Mouse (Mus musculus) testis, postnatal 10 days (tissue): ENCODE data around the gene Adgrb3.

Experiments used
- DNase-seq: peaks from one replicate; pipeline ENCODE4 v3.0.0; 2021; ENCODE audit warnings: low spot score

The Adgrb3 gene

DNA sequence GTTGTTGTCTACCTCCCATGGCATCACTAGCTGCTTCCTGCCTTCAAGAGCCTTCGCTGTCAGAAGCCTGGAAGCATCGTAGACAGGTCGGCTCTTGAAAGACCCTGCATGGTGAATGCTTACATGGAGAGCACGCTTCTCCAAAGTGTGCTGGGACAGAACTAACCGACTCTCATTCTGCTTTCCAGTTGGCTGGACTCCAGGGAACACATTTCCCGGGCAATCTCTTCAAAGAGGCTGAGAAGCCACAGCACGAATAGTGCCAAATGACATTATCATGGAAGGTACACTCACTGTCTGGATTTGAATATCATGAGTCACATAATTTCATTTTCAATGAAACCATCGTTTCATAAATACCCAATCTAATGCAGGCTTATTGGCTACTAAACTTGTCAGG lies 548.0 kb downstream of the Adgrb3 start:
- no peak for DNase-seq

DNA sequence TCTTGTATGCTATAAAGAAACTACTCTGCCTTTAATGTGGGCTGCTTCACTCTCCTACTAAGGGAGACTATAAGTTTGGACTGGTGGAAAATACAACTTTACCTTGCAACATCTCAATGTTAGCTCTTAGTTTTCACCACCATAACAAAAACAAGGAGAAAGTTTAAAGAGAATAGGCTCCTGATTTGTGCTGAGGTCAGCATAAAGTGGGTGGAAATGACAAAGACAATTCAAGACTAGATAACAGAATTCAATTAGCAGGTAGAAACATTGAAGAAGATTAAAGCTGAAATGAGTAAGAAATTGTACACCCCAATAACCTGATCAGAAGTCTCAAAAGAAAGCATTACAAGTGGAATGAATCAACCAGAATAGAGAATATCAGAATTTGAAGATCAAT lies 578.9 kb downstream of the Adgrb3 start:
- no peak for DNase-seq

DNA sequence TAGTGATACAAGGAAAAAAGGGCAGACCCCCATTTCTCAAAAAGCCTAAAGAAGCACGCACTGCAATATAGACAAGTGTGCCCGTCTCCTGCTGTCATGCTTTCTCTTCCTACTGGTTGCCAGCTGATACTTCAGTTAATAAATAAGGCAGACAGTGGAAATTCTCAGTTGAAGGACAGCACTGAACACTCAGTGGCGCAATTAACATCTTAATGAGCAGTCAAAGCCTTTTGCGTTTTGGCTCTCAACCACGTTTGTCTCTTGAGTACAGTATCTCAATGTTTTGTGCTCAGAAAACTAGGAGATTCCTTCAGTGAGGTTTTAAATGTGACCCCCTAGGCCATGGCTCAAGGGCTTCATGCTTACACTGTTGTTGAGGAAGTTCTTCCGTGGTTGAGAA lies 587.1 kb downstream of the Adgrb3 start:
- DNase-seq, result no peak

DNA sequence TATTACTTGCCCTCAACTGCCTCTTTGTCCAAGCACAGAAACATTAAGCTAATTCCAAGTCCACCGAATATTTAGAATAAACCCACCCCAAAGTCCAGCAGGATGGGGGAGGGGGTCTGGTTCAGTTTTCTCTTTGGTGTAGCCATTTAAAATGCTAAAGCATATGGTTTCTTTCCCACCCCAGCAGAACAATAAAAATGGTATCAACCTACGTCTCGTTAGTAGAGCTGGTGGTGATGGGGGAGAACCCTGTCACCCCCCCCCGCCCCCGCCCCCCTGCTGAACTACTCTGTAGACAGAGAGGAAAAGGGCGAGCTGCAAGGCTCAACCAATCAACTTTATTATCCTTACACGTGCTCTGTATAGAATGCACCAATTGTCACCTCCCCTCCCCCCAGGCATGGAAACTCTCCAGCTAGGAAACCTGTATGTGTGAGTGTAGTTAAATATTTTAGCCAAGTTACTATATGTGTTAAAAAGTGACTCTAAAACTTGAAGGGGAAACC lies 600.2 kb downstream of the Adgrb3 start:
- no peak for DNase-seq

DNA sequence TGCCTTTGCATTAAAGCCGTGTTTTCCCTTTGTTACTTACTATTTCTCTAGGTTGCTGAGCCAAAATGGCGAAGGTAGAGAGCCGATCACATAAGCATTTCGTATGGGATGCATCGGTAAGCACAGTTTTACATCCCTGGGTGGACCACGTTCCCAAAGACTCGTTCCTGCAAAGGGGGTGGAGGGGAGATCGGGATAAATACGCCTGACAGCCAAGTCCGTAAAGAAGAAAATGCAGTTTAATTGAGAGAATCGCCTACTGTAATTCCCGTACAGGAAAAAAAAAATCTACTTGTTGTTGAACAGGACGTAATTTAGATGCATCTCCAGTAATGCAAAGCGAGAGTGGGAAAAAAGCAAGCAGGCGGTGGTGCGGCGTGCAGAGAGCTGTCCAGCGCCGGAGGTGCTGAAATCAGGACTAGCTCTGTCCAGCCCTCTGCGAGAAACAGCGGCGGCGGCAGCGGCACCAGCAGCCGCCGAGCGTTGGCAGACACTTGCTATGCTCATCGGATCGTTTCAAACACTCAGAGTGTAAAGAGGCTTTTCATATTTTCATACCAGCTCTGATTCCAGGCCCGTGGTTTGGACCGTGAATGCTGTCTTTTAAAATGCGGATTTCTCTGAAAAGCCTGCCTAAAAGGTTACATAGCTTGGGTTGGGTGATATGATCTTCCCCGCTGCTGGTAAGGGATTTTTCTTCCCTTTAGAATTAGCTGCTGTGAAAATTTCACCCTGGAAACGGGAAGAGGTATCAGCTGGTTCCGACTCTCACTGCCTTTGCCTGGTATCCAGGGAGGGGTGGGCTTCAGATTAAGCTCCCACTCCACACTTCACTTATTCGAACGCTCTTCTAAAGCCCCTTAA lies 600.9 kb downstream of the Adgrb3 start:
- DNase-seq, result peak; percentile 89

DNA sequence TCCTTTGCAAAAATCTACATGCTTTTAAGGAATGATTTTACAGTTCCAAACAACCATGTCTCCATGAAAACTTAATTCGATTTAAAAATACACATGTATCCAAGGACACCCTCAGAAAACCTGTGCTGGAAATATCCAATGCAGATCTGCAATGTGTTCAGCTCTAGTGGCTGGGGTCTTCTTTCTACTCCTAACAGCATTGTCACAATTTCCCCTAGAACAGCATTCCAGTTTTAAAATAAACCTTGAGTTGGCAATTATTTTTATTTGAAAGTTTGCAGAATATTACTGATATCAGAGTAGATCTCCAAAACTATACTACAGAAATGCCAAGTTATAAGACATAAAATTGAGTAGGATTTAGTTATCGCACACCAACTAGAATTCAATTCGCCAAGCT lies 601.6 kb downstream of the Adgrb3 start:
- no peak for DNase-seq

DNA sequence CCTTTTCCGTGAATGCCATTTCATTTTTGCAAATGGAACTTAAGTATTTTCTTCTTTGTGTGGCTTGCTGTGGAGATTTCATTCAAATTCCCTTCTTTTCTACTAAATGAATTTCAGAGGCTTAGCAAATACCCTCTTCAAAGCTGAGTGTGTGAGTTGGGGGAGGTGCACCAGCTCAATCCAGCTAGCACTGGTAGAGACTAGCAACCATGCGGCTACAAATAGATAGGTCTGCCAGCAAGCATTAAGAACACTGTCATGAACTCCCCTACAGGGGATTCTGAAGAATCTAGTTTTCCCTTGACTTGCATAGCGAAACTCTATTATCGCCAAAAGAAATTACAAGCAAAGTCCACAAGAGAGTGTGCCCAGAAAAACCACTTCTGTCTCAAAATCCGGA lies 624.9 kb downstream of the Adgrb3 start:
- DNase-seq, result no peak

DNA sequence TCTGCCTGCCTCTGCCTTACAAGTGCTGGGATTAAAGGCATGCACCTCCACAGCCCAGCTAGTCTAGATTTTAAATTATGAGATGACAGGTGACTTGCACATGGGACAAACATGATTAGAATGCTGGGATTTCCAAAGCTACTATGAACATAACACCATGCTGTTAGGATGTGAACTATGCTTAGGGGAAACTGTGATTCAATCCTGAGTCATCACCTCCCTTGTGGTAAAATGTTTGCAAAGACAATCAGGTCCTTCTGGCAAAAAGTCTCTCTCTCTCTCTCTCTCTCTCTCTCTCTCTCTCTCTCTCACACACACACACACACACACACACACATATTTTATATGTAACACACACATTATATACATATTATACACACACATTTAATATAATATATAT lies 630.1 kb downstream of the Adgrb3 start:
- no peak for DNase-seq

DNA sequence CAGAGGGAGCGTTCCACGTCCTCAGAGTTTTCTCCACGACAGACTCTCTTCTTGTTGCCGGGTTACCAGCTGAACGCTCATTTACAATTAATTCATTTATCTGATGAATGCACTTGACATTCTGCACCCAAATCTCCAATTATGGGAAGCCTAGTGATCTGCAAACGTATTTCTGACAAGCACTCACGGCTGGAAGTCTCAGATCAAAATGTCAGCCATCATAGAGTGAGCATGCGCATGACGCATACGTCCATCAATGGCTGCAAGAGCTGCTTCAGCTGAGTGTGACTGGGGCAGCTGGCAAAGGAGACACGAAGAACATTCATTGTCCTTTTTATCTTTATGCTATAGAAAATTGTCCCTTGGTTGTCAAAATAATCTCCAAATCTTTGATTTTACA lies 637.5 kb downstream of the Adgrb3 start:
- DNase-seq, result no peak

DNA sequence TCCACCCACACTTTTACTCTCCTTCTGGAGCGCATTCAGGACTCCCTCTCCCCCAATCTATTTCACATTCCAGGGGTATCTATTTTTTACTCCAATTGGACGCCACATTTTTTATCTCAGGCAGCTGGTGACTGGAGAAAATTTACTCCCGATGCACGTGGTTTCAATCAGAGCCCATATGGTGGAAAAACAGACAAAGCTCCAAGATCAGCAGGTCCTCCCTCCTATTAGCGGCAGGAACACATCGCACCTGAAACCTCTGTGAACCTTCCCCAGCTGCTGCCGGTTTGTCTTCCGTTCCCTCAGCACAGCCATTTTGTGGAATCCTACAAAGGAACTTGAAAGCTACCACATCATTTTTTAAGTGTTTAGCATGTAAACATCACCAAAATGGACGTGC lies 640.2 kb downstream of the Adgrb3 start:
- no peak for DNase-seq

DNA sequence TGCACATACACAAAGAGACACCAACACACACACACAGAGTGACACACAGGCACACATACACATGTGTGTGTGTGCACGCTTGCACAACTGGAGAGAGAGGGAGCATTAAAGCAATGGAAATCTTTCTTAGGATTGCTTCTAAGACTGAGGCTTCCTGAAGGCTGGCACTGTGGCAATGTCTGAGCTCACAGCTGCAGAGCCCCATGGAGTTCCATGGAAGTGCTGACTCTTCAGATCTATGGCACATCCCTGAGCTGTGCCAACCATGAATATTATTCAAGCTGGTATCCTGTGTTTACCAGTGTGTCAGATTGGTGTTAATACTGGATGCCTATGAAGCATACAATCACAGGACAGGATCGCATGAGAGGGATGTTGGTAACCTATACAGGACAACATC lies 643.6 kb downstream of the Adgrb3 start:
- no peak for DNase-seq

DNA sequence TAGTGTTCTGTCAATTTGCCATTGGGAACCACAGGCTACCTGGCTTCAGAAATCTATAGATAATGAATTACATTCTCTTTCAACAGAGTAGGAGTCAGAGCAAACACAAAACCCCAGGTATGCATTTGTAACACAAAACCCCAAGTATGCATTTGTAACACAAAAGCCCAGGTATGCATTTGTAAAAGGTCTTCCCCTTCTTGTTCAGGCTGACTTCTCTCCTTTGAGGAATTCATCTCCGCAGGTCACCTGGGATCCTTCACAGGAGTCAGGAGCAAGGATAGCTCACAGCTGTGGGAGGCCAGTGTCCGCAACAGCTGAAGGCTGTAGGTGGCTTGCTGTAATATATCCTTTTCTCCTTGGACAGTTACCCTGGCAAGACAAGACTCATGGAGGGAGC lies 647.6 kb downstream of the Adgrb3 start:
- DNase-seq, result no peak

DNA sequence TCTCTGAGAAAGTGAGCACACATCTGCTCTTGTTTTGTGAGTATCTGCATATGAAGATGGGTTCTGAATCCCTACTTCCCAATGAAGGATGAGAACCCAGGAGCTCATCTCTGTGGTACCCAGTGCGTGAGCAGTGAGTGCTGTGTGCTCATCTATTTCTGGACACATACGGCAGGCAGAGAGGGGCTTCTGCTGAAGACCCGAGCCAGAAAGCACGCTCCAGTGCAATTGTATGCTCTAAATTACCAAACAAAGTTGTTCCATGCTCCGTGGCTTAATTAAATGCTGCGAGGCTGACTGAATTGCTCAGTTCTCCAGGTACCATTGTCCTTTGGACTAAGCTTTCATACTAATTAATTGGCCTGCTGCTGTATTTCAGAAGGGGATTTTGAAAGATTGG lies 648.9 kb downstream of the Adgrb3 start:
- DNase-seq, result no peak

DNA sequence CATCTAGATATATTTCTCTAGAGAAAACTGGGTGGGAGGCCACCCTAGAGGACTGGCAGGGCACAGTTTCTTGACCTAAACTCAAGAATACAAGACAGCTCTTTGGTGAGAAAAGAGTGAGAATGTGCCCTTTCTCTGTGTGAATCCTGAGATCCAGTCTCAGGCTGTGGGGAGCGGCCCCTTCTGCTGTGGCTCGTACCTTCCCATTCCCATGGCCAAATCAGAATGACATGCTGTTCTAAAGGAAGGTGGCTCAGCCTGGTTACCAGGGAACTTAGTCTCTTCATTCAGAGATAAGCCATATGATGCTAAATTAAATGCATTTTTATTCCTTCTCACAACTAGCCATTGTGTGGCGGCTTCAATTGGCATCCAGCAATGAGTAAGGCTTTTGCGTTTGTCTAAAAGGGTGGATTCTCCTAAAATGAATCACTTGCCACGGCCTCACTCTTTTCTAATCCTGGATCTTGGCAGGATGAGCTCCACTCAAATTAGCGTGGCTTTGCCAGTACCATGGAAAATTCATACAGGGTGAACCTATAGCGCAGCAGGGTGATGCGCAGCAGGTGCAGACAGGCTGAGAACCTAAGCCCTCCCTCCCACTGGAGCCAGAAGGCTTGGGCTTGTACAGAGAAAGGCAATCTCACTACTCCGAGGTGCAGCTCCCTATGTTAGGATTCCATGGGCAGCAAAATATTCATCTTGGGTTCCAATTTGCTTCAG lies 649.5 kb downstream of the Adgrb3 start:
- DNase-seq, result no peak

DNA sequence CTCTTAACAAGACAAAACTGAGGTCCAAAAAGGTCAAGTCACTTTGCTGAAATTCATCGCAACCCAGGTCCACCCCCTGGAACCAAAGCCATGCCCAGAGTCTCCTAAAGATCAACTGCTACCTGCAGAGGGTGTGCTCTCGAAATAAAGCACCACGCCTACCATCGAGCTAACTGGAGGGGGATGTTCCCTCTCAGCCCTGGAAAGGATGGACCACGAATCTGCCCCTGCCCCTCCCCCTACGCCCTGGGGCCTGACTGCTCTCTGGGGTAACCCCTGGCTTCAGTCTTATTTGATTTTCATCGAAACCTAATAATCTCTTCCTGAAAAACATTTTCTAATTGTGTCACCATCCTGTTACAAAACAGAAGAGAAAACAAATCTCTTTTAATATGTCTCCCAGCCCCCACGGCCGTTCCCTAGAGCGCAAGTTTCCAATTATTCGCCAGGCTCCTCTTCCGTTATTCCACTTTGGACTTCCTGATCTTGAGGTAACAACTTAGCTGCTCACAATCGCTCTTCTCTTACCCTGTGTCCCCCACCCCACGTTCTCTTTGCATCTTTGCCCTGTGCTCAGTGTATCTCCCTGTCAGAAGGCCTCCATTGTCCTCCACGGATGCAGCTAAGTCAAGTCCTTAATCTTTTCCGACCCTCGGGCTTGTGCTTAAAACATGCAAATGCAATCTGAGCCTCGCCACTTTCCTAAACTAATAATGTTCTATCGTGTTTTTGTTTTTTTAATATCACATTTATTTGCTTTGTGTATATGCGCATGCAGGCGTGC lies 651.0 kb downstream of the Adgrb3 start:
- DNase-seq, result no peak

DNA sequence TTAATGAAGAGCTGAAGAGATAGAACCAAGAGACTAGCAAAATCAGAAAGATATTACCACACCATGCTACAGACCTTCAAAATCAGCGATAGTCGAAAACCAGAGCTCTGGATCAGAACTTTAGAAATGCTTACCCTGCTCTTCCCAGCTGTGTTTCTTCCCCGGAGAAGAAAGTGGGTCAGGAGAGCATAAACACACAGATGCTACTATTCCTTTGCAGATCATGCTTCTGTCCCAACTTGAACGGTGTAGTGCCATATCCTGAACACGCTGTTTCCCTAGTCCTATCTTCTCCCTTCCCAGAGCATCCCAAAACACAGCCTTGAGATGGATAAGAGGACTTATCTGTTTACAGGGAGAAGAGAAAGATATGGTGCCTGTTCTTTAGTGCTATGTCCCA lies 662.4 kb downstream of the Adgrb3 start:
- no peak for DNase-seq

DNA sequence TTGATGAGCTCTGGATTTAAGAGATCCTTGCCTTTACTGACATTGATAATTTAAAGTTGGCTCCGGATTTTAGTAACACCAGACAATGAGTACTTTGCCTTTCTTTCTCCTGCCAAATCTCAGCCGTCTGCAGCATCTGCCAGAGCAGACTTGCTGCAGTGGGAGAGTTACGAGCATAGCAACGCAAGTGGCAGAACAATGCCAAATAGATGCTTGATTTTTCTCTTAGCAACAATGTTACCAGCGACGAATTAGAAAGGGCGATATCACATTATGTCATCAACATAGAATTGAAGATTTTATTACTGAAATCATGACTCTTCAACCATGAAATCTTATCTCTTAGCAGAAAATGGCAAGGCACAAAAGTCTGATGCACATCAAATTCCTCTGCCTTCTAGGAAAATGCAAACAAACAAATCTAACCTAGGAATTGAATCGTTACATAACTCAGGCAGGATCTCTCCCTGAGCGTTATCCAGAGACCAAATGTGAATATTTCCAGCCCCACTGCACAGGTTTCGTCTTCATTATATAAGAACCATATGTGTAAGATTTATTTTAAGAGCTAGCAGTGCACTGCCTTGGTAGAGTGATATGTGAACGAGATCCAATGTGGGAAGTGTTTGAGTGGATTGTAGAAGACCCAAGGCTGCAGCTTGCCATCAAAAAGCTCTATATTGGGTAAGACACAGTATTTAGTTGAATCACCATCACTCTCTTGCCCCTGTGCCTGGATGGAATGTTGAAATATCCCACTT lies 663.3 kb downstream of the Adgrb3 start:
- DNase-seq, result no peak

DNA sequence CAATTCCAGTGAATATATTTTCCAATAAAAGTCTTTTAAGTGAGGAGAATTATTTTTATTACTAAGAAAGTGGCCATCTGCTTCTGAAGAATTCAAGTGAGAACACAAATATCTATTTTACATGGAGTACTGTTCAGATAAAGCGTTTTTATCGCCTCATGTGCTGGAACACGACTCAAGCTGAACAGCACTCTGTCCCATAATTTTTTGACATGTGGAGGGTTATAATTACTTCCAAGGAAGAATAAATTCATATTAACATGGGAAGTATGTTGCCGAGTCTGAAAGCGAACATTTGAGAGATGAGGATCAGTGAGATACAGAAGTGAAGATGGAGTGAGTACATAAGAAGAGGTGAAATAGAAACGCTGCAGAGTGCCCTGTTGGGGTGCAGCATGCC lies 665.9 kb downstream of the Adgrb3 start:
- DNase-seq, result no peak

DNA sequence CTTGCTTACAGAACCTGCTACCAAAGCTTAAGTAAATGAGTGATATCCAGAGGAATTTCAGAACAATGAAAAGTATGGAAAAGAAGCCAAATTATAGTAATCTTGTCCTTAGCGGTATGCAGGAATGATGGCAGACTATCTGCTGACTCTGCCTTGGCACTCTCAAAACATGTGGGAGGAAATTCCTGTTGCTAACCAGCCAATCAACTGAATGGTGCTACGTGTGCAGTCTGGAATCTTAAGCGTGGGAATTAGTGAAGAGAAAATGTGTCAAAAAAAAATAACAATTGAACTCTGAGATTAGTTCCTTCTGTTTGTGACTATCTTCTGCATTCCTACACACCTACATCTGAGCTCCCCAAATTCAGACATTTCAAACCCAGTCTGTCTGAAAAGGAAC lies 683.3 kb downstream of the Adgrb3 start:
- DNase-seq, result no peak

DNA sequence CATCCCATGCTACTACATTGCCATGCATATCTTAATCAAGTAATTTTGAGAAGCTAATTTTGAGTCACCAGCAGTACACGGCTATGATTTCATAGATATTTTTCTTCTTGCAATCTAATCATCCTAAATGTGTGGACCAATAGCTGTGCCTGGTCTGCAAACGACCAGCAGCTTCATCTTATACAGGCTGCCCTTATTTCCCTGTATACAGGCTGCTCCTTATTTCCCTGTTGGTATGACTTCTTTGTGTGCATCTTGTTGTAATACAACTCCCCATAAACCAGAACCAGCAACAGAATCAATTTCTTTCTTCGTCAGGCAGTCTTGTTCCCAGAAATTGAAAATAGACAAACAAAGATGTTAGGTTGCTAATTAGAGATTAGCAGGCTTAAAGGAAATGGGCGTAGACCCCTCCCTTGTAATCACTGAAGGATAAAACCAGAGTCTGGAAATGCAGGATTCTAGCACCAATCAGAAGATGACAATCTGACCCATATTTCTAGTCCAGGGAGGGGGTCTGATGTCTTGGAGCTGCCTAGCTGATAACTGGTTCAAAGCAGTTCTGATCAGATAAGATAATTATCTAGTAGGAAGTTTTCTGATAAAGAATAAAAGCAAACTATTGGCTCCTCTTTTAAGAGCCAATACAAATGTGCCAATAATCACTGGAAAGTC lies 697.2 kb downstream of the Adgrb3 start:
- no peak for DNase-seq

DNA sequence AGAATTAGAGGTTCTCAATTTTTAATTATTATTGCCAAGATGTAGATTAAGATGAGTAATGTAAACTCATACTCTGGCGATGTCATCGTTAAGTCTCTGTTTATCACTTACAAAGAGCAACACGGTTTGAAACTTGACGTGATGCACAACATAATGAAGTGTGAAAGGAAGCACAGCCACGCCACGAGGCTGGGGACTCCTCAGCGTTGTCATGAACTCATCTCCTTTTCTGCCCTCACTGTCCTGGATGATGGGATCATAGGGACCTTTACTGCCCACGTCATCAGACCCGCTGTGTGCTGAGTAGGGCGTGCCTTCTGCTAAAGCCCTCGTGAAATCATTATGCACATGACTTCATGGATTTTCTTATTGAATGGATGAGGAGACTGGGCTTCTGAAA lies 714.0 kb downstream of the Adgrb3 start:
- no peak for DNase-seq
